Mouse (Mus musculus) kidney, adult 2 months (tissue): Measurements from ENCODE around the gene Prl2b1. TPM values are rescaled to one million over a fixed set of nuclear protein-coding genes. Genes with fewer than 3 reads are reported as not detected.

Experiments
- DNase-seq: peaks from one replicate; pipeline ENCODE4 v3.0.0; 2021
- H3K27ac ChIP-seq: fragments of 200-500 bp; 2 replicates; pipeline ENCODE4 v1.5.1; 2012; ENCODE audit warnings: low read depth, low read length, control low read depth, inconsistent platforms; ENCODE audit not compliant: insufficient read depth
- H3K27me3 ChIP-seq: fragments of 200-500 bp; replicated peaks from 2 replicates; pipeline ENCODE4 v1.6.1; 2012; ENCODE audit warnings: mild to moderate bottlenecking, moderate library complexity, low read length, inconsistent platforms; ENCODE audit not compliant: control insufficient read depth, insufficient read depth
- H3K36me3 ChIP-seq: fragments of 200-500 bp; 2 replicates; pipeline ENCODE4 v1.6.1; 2012; ENCODE audit warnings: mild to moderate bottlenecking, moderate library complexity, low read length, inconsistent platforms; ENCODE audit not compliant: control insufficient read depth, insufficient read depth
- H3K4me1 ChIP-seq: fragments of 200-500 bp; 2 replicates; pipeline ENCODE4 v1.6.1; 2011; ENCODE audit warnings: low read length; ENCODE audit not compliant: control insufficient read depth, insufficient read depth
- H3K4me3 ChIP-seq: fragments of 200-500 bp; 2 replicates; pipeline ENCODE4 v1.5.1; 2011; ENCODE audit warnings: mild to moderate bottlenecking, low read depth, low read length, control low read depth; ENCODE audit not compliant: insufficient read depth
- CTCF ChIP-seq: fragments of 200-500 bp; conservative IDR thresholded peaks from 2 replicates; pipeline ENCODE4 v1.5.1; 2011; ENCODE audit warnings: low read depth, mild to moderate bottlenecking, control low read depth, low read length, moderate library complexity, mixed read lengths; ENCODE audit not compliant: insufficient read depth, insufficient read length
- POLR2A ChIP-seq: fragments of 200-500 bp; IDR thresholded peaks from one replicate; pipeline ENCODE4 v1.6.1; 2011; ENCODE audit warnings: low read depth, low read length, control low read depth
- WGBS: fragments of 180-500 bp; shearing (Covaris S2); methylation state at CpG from one replicate; pipeline ENCODE4 v1.1.7; 2018; 5-methylcytosine and 5-hydroxymethylcytosine counted together
- polyA plus RNA-seq: library from polyadenylated mRNA; depleted of rRNA; stranded (reverse); fragments of >200 nt; gene quantifications from 2 replicates; pipeline ENCODE4 v1.2.3, GENCODE M21; 2012; rRNA removed

The Prl2b1 gene
- polyA plus RNA-seq, 1 experiment, result not detected

DNA sequence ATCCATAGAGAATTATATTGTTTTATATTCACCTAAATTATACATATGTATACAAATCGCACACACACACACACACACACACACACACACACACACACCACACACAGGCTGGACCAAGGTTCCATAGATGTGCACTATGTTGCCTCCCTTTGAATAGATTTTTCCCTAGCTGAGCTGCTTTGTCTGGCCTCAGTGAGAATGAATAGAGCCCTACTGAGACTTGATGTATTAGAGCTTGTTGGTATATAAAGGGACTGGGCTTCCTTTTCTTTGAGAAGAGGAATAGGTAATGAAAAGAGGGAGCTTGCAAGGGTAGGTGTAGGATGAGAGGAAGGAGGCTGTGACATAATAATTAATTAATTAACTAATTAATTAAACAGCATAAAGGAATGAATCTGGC is 55.7 kb downstream of the Prl2b1 start:
- no peak for TF ChIP-seq CTCF
- TF ChIP-seq POLR2A, result no peak
- WGBS, result 88% methylated on average over 1 of the region's 1 CpGs
- Histone ChIP-seq H3K27ac (no peak overlapping the region), H3K36me3 (no peaks in the 10 kb centered on the region), H3K27me3 (no peaks in the 10 kb centered on the region), H3K4me1 (no peaks in the 10 kb centered on the region), H3K4me3 (no peak overlapping the region)
- DNase-seq, result no peak

Other genes starting within 250 kb of the Prl2b1 start
- gene Prl3d3, start 234.1 kb downstream of the Prl2b1 start, polyA plus RNA-seq, result not detected in 2 replicates
- gene Prl3c1, start 194.2 kb downstream of the Prl2b1 start, polyA plus RNA-seq, result not detected in 2 replicates
- not detected in 2 replicates for gene Prl3b1, start 149.0 kb downstream of the Prl2b1 start, polyA plus RNA-seq
- gene Prl3a1, start 131.4 kb downstream of the Prl2b1 start, polyA plus RNA-seq, result not detected in 2 replicates
- gene Prl6a1, start 78.2 kb downstream of the Prl2b1 start, polyA plus RNA-seq, result not detected in 2 replicates
- gene Prl8a2, start 45.2 kb downstream of the Prl2b1 start, polyA plus RNA-seq, result not detected in 2 replicates
- not detected in 2 replicates for gene Prl8a6, start 47.8 kb upstream of the Prl2b1 start, polyA plus RNA-seq
- not detected in 2 replicates for gene Prl8a8, start 122.4 kb upstream of the Prl2b1 start, polyA plus RNA-seq
- not detected in 2 replicates for gene Prl8a9, start 173.8 kb upstream of the Prl2b1 start, polyA plus RNA-seq
- not detected in 2 replicates for gene Prl8a1, start 191.3 kb upstream of the Prl2b1 start, polyA plus RNA-seq
- gene Prl7b1, start 219.7 kb upstream of the Prl2b1 start, polyA plus RNA-seq, result not detected in 2 replicates